Mouse (Mus musculus) heart, embryonic 15.5 days (tissue): ENCODE results near the gene H2-T3. TPM values are rescaled to one million over a fixed set of nuclear protein-coding genes. Genes with fewer than 3 reads are reported as not detected.
A peak's percentile ranks its signal among the peaks of the same experiment; 100 is the strongest.
"Not testable (repeated sequence)": the region's sequence is repeated elsewhere in the genome, so short reads cannot be mapped to it uniquely, and the experiment has no call there.

ENCODE experiments used
- ATAC-seq: fragments of 200-750 bp; cut with Nextera tagmentation; replicated peaks from 2 replicates; pipeline ENCODE4 v1.8.0; 2017; ENCODE audit warnings: low read depth, moderate TSS enrichment; ENCODE audit not compliant: insufficient number of reproducible peaks, insufficient read depth, low FRiP score
- H3K27ac ChIP-seq: fragments of 300-500 bp; sonication (generic); 2 replicates; pipeline ENCODE4 v1.5.1; 2015; ENCODE audit warnings: mild to moderate bottlenecking, inconsistent platforms
- H3K27me3 ChIP-seq: fragments of 300-500 bp; sonication (generic); 2 replicates; pipeline ENCODE4 v1.6.1; 2015; ENCODE audit warnings: inconsistent platforms
- H3K36me3 ChIP-seq: fragments of 300-500 bp; sonication (generic); 2 replicates; pipeline ENCODE4 v1.6.1; 2015; ENCODE audit warnings: mild to moderate bottlenecking, inconsistent platforms
- H3K4me1 ChIP-seq: fragments of 300-500 bp; sonication (generic); replicated peaks from 2 replicates; pipeline ENCODE4 v1.6.1; 2015; ENCODE audit warnings: inconsistent platforms
- H3K4me2 ChIP-seq: fragments of 300-500 bp; sonication (generic); 2 replicates; pipeline ENCODE4 v1.6.1; 2015; ENCODE audit warnings: inconsistent platforms, mild to moderate bottlenecking, moderate library complexity
- H3K4me3 ChIP-seq: fragments of 300-500 bp; sonication (generic); 2 replicates; pipeline ENCODE4 v1.5.1; 2015; ENCODE audit warnings: mild to moderate bottlenecking, inconsistent platforms
- H3K9ac ChIP-seq: fragments of 300-500 bp; sonication (generic); 2 replicates; pipeline ENCODE4 v1.6.1; 2015; ENCODE audit warnings: mild to moderate bottlenecking, inconsistent platforms
- H3K9me3 ChIP-seq: fragments of 300-500 bp; sonication (generic); replicated peaks from 2 replicates; pipeline ENCODE4 v1.6.1; 2016; ENCODE audit warnings: inconsistent platforms
- WGBS: fragments of 180-500 bp; shearing (Covaris S2); methylation state at CpG from one replicate; pipeline ENCODE4 v1.1.7; 2015; ENCODE audit warnings: mixed read lengths; 5-methylcytosine and 5-hydroxymethylcytosine counted together
- polyA plus RNA-seq: library from polyadenylated mRNA; unstranded; fragments of >200 nt; fragmentation: Nextera tagmentation; extraction: Ambion mirVana; gene quantifications from 2 replicates; pipeline ENCODE4 v1.2.1, GENCODE M21; 2015

Gene H2-T3
- polyA plus RNA-seq, 1 experiment from 2014 or later, result not detected

- Histone ChIP-seq H3K36me3 (no peaks in the 10 kb centered on the region), H3K27me3 (peaks cover 85% of the 10 kb centered on the region), H3K4me1 (peaks cover 12% of the 10 kb centered on the region), H3K27ac (no peak overlapping the region), H3K4me3 (no peak overlapping the region), H3K4me2 (no peak overlapping the region), H3K9me3 (no peaks in the 10 kb centered on the region), H3K9ac (no peak overlapping the region)
- no peak for ATAC-seq
These were observed 16.8 kb upstream of the H2-T3 start for GRCm38 (mm10) chr17:36206846-36207245.

GRCm38 (mm10) chr17:36205862-36206261, 15.8 kb upstream of the H2-T3 start:
- Histone ChIP-seq H3K36me3 (no peaks in the 10 kb centered on the region), H3K27ac (no peak overlapping the region), H3K9me3 (no peaks in the 10 kb centered on the region), H3K4me3 (peak overlapping the region; percentile 51), H3K4me2 (peak overlapping the region; percentile 80), H3K27me3 (peaks cover 84% of the 10 kb centered on the region), H3K4me1 (peaks cover 12% of the 10 kb centered on the region), H3K9ac (no peak overlapping the region)
- ATAC-seq, result no peak
- 2% methylated on average over 39 of the region's 41 CpGs for WGBS

GRCm38 (mm10) chr17:36205456-36205855, 15.4 kb upstream of the H2-T3 start:
- Histone ChIP-seq H3K36me3 (no peaks in the 10 kb centered on the region), H3K4me1 (peaks cover 12% of the 10 kb centered on the region), H3K4me3 (peak overlapping the region; percentile 51), H3K9me3 (no peaks in the 10 kb centered on the region), H3K4me2 (peak overlapping the region; percentile 80), H3K27me3 (peaks cover 80% of the 10 kb centered on the region), H3K9ac (no peak overlapping the region), H3K27ac (no peak overlapping the region)
- ATAC-seq, result no peak
- 3% methylated on average over 15 of the region's 15 CpGs for whole genome bisulfite sequencing

- no peak overlapping the region for H3K9ac ChIP-seq
- WGBS, result 79% methylated on average over 2 of the region's 2 CpGs
- H3K4me1 ChIP-seq, result peaks cover 12% of the 10 kb centered on the region
- H3K36me3 ChIP-seq, result no peaks in the 10 kb centered on the region
- no peak for ATAC-seq
- H3K4me2 ChIP-seq, result no peak overlapping the region
- no peaks in the 10 kb centered on the region for H3K9me3 ChIP-seq
- peaks cover 79% of the 10 kb centered on the region for H3K27me3 ChIP-seq
- H3K4me3 ChIP-seq, result no peak overlapping the region
- H3K27ac ChIP-seq, result no peak overlapping the region
These were observed 11.8 kb upstream of the H2-T3 start for GRCm38 (mm10) chr17:36201851-36202250.

- no peak overlapping the region for H3K27ac ChIP-seq
- peaks cover 67% of the 10 kb centered on the region for H3K27me3 ChIP-seq
- no peak overlapping the region for H3K9ac ChIP-seq
- H3K9me3 ChIP-seq, result no peaks in the 10 kb centered on the region
- H3K4me3 ChIP-seq, result no peak overlapping the region
- WGBS, result 11% methylated on average over 5 of the region's 5 CpGs
- H3K4me2 ChIP-seq, result no peak overlapping the region
- no peak for ATAC-seq
- H3K4me1 ChIP-seq, result no peaks in the 10 kb centered on the region
- no peaks in the 10 kb centered on the region for H3K36me3 ChIP-seq
These were observed 8.2 kb upstream of the H2-T3 start for GRCm38 (mm10) chr17:36198317-36198716.

- Histone ChIP-seq H3K36me3 (no peaks in the 10 kb centered on the region), H3K9me3 (no peaks in the 10 kb centered on the region), H3K4me2 (no peak overlapping the region), H3K4me1 (no peaks in the 10 kb centered on the region), H3K27me3 (peaks cover 75% of the 10 kb centered on the region), H3K9ac (no peak overlapping the region), H3K27ac (no peak overlapping the region), H3K4me3 (no peak overlapping the region)
- WGBS, result 59% methylated on average over 6 of the region's 6 CpGs
- no peak for ATAC-seq
These were observed 4.4 kb upstream of the H2-T3 start for GRCm38 (mm10) chr17:36194471-36194870.

GRCm38 (mm10) chr17:36193546-36194141, 3.6 kb upstream of the H2-T3 start:
- ATAC-seq, result no peak
- Histone ChIP-seq H3K9ac (no peak overlapping the region), H3K27me3 (peaks cover 76% of the 10 kb centered on the region), H3K36me3 (no peaks in the 10 kb centered on the region), H3K4me3 (no peak overlapping the region), H3K27ac (no peak overlapping the region), H3K4me1 (no peaks in the 10 kb centered on the region), H3K9me3 (no peaks in the 10 kb centered on the region), H3K4me2 (no peak overlapping the region)
- WGBS, result 24% methylated on average over 8 of the region's 8 CpGs

- Histone ChIP-seq H3K36me3 (no peaks in the 10 kb centered on the region), H3K9ac (no peak overlapping the region), H3K4me3 (no peak overlapping the region), H3K4me2 (no peak overlapping the region), H3K27me3 (peaks cover 77% of the 10 kb centered on the region), H3K9me3 (no peaks in the 10 kb centered on the region), H3K27ac (no peak overlapping the region), H3K4me1 (no peaks in the 10 kb centered on the region)
- no peak for ATAC-seq
- WGBS, result 53% methylated on average over 2 of the region's 2 CpGs
These were observed 2.3 kb upstream of the H2-T3 start for GRCm38 (mm10) chr17:36192371-36192770.

GRCm38 (mm10) chr17:36189491-36190168, 457 bp downstream of the H2-T3 start:
- ATAC-seq, result no peak
- no peak overlapping the region for H3K27ac ChIP-seq
- WGBS, result 32% methylated on average over 18 of the region's 18 CpGs
- no peak overlapping the region for H3K4me3 ChIP-seq
- H3K27me3 ChIP-seq, result peaks cover 83% of the 10 kb centered on the region
- no peaks in the 10 kb centered on the region for H3K4me1 ChIP-seq
- H3K9me3 ChIP-seq, result no peaks in the 10 kb centered on the region
- no peak overlapping the region for H3K4me2 ChIP-seq
- H3K9ac ChIP-seq, result no peak overlapping the region
- no peaks in the 10 kb centered on the region for H3K36me3 ChIP-seq

GRCm38 (mm10) chr17:36187540-36187939, 2.5 kb downstream of the H2-T3 start:
- Histone ChIP-seq H3K36me3 (no peaks in the 10 kb centered on the region), H3K4me3 (no peak overlapping the region), H3K9ac (no peak overlapping the region), H3K4me1 (no peaks in the 10 kb centered on the region), H3K27me3 (peaks cover 80% of the 10 kb centered on the region), H3K27ac (no peak overlapping the region), H3K9me3 (no peaks in the 10 kb centered on the region), H3K4me2 (no peak overlapping the region)
- no peak for ATAC-seq
- 38% methylated on average over 3 of the region's 3 CpGs for WGBS

GRCm38 (mm10) chr17:36182212-36182611, 7.9 kb downstream of the H2-T3 start:
- Histone ChIP-seq H3K27me3 (peaks cover 57% of the 10 kb centered on the region), H3K9me3 (no peaks in the 10 kb centered on the region), H3K9ac (no peak overlapping the region), H3K4me1 (0 out of 2 replicates have a peak, but pooled peaks cover 6% of the 10 kb centered on the region), H3K36me3 (no peaks in the 10 kb centered on the region), H3K27ac (no peak overlapping the region), H3K4me2 (no peak overlapping the region), H3K4me3 (no peak overlapping the region)
- no peak for ATAC-seq
- 64% methylated on average over 12 of the region's 12 CpGs for WGBS

- Histone ChIP-seq H3K27me3 (peaks cover 40% of the 10 kb centered on the region), H3K4me2 (peak overlapping the region; percentile 75), H3K4me3 (peak overlapping the region; percentile 48)
- WGBS, result 15% methylated on average over 10 of the region's 10 CpGs
- not testable (repeated sequence) for H3K27ac ChIP-seq, H3K9ac ChIP-seq, H3K9me3 ChIP-seq, ATAC-seq, H3K36me3 ChIP-seq, H3K4me1 ChIP-seq
These were observed 10.6 kb downstream of the H2-T3 start for GRCm38 (mm10) chr17:36179446-36179845.
